Mouse (Mus musculus) embryonic fibroblast, embryonic 13.5 days (primary cell): ENCODE measurements around the gene Tepsin.

Source experiments
- CTCF ChIP-seq: IDR thresholded peaks from 2 replicates; pipeline ENCODE4 v1.5.1; 2011; ENCODE audit warnings: mild to moderate bottlenecking, control low read depth, low read length, moderate library complexity, borderline replicate concordance; ENCODE audit not compliant: insufficient read depth
- POLR2A ChIP-seq: IDR thresholded peaks from 2 replicates; pipeline ENCODE4 v1.6.1; 2011; ENCODE audit warnings: low read depth, mild to moderate bottlenecking, control low read depth, low read length, moderate library complexity

GRCm38 (mm10) chr11:120064668-120065040, 33.9 kb downstream of the Tepsin start:
- TF ChIP-seq CTCF (no peak), POLR2A (no peak)
